Mouse (Mus musculus) hindbrain, embryonic 14.5 days (tissue): ENCODE results near the gene Scgb2b3. TPM values are rescaled to one million over a fixed set of nuclear protein-coding genes. Genes with fewer than 3 reads are reported as not detected.

ENCODE experiments used
- ATAC-seq: fragments of 200-750 bp; cut with Nextera tagmentation; 2 replicates; pipeline ENCODE4 v1.8.0; 2017; ENCODE audit warnings: moderate number of reproducible peaks, mild to moderate bottlenecking, moderate TSS enrichment, moderate library complexity; ENCODE audit not compliant: low FRiP score
- DNase-seq: peaks from one replicate; pipeline ENCODE4 v3.0.0-alpha.2; 2015; ENCODE audit warnings: low spot score
- H3K27ac ChIP-seq: fragments of 300-500 bp; sonication (generic); 2 replicates; pipeline ENCODE4 v1.5.1; 2014; ENCODE audit warnings: mild to moderate bottlenecking, moderate library complexity
- H3K27me3 ChIP-seq: fragments of 300-500 bp; sonication (generic); 2 replicates; pipeline ENCODE4 v1.6.1; 2014; ENCODE audit warnings: mild to moderate bottlenecking, low read length, mixed read lengths; ENCODE audit not compliant: control insufficient read depth, insufficient read depth
- H3K36me3 ChIP-seq: fragments of 300-500 bp; sonication (generic); replicated peaks from 2 replicates; pipeline ENCODE4 v1.6.1; 2014; ENCODE audit not compliant: control insufficient read depth, insufficient read depth
- H3K4me1 ChIP-seq: fragments of 300-500 bp; sonication (generic); replicated peaks from 2 replicates; pipeline ENCODE4 v1.6.1; 2014; ENCODE audit warnings: antibody characterized with exemption, low read length, mixed read lengths; ENCODE audit not compliant: control insufficient read depth, insufficient read depth
- H3K4me2 ChIP-seq: fragments of 300-500 bp; sonication (generic); replicated peaks from 2 replicates; pipeline ENCODE4 v1.6.1; 2014; ENCODE audit warnings: mild to moderate bottlenecking, moderate library complexity
- H3K4me3 ChIP-seq: fragments of 300-500 bp; sonication (generic); replicated peaks from 2 replicates; pipeline ENCODE4 v1.5.1; 2014; ENCODE audit warnings: mild to moderate bottlenecking, low read length
- H3K9ac ChIP-seq: fragments of 300-500 bp; sonication (generic); 2 replicates; pipeline ENCODE4 v1.6.1; 2014
- H3K9me3 ChIP-seq: fragments of 300-500 bp; sonication (generic); 2 replicates; pipeline ENCODE4 v1.6.1; 2016; ENCODE audit warnings: low read length; ENCODE audit not compliant: control insufficient read depth
- WGBS: fragments of 180-500 bp; shearing (Covaris S2); extraction: QIAGEN DNeasy Blood & Tissue Kit; methylation state at CpG from one replicate; pipeline ENCODE4 v1.1.7; 2014; 5-methylcytosine and 5-hydroxymethylcytosine counted together
- polyA plus RNA-seq: library from polyadenylated mRNA; unstranded; fragments of >200 nt; fragmentation: Nextera tagmentation; extraction: Ambion mirVana; gene quantifications from 2 replicates; pipeline ENCODE4 v1.2.1, GENCODE M21; 2014

The Scgb2b3 gene
- not detected in 2 replicates for polyA plus RNA-seq

- Histone ChIP-seq H3K36me3 (no peaks in the 10 kb centered on the region), H3K4me1 (no peaks in the 10 kb centered on the region), H3K27me3 (no peaks in the 10 kb centered on the region), H3K4me2 (no peak within 1 kb of the TSS), H3K9me3 (peaks cover 50% of the 10 kb centered on the region), H3K27ac (no peak within 1 kb of the TSS), H3K4me3 (no peak within 1 kb of the TSS), H3K9ac (no peak within 1 kb of the TSS)
- no peak for ATAC-seq
- WGBS = 80% methylated on average over 4 of the region's 4 CpGs
- no peak for DNase-seq
Observed at GRCm38 (mm10) chr7:31362022-31362560, at the start of gene Scgb2b3. Scgb2b3 (minus strand) TSS chr7:31362072.

GRCm38 (mm10) chr7:31375292-31375691 lies 13.4 kb upstream of the Scgb2b3 start, which contains the start of gene Scgb1b3:
Scgb1b3 (plus strand) TSS chr7:31375592.
- H3K4me2 ChIP-seq = no peak within 1 kb of the TSS
- H3K4me1 ChIP-seq = no peaks in the 10 kb centered on the region
- no peaks in the 10 kb centered on the region for H3K36me3 ChIP-seq
- no peaks in the 10 kb centered on the region for H3K27me3 ChIP-seq
- ATAC-seq = no peak
- 71% methylated on average over 3 of the region's 3 CpGs for WGBS
- H3K27ac ChIP-seq = no peak within 1 kb of the TSS
- peaks cover 32% of the 10 kb centered on the region for H3K9me3 ChIP-seq
- no peak within 1 kb of the TSS for H3K4me3 ChIP-seq
- no peak for DNase-seq
- H3K9ac ChIP-seq = no peak within 1 kb of the TSS

Other genes starting within 250 kb of the Scgb2b3 start
- 0.55 and 0.67 TPM in 2 replicates for gene Hpn, start 246.8 kb downstream of the Scgb2b3 start, polyA plus RNA-seq
- 13.0 and 18.3 TPM in 2 replicates for gene Scn1b, start 235.1 kb downstream of the Scgb2b3 start, polyA plus RNA-seq
- gene Gramd1a, start 206.2 kb downstream of the Scgb2b3 start, polyA plus RNA-seq = 191 and 198 TPM in 2 replicates
- not detected in 2 replicates for gene Scgb2b2, start 71.6 kb downstream of the Scgb2b3 start, polyA plus RNA-seq
- gene Scgb1b2, start 70.3 kb downstream of the Scgb2b3 start, polyA plus RNA-seq = not detected in 2 replicates
- gene Scgb1b3, start 13.5 kb upstream of the Scgb2b3 start, polyA plus RNA-seq = not detected in 2 replicates